Mouse (Mus musculus): Measurements from ENCODE around the gene Gm26897. TPM values are rescaled to one million over a fixed set of nuclear protein-coding genes. Genes with fewer than 3 reads are reported as not detected.

Gm26897 gene
- total RNA-seq, 2 experiments from 2014 or later = not detected

GRCm38 (mm10) chr5:111742290-111742898 lies 8.7 kb downstream of the Gm26897 start:
- no peak for ATAC-seq (replicated peaks; ENCODE audit: low FRiP score, poor library complexity, severe bottlenecking)

GRCm38 (mm10) chr5:111749599-111749998 lies 15.9 kb downstream of the Gm26897 start:
- no peak for ATAC-seq (replicated peaks; ENCODE audit: low FRiP score, poor library complexity, severe bottlenecking)

- no peak for ATAC-seq (replicated peaks; ENCODE audit: low FRiP score, poor library complexity, severe bottlenecking)
These were observed 16.4 kb downstream of the Gm26897 start for GRCm38 (mm10) chr5:111750092-111750491.

- no peak for ATAC-seq (replicated peaks; ENCODE audit: low FRiP score, poor library complexity, severe bottlenecking)
These were observed 20.9 kb downstream of the Gm26897 start for GRCm38 (mm10) chr5:111754484-111755139.

- no peak for ATAC-seq (replicated peaks; ENCODE audit: low FRiP score, poor library complexity, severe bottlenecking)
These were observed 21.6 kb downstream of the Gm26897 start for GRCm38 (mm10) chr5:111755330-111755729.

GRCm38 (mm10) chr5:111760721-111761480 lies 27.2 kb downstream of the Gm26897 start:
- ATAC-seq (replicated peaks; ENCODE audit: low FRiP score, poor library complexity, severe bottlenecking) = no peak

GRCm38 (mm10) chr5:111761574-111761973 lies 27.9 kb downstream of the Gm26897 start:
- ATAC-seq (replicated peaks; ENCODE audit: low FRiP score, poor library complexity, severe bottlenecking) = no peak

- ATAC-seq (replicated peaks; ENCODE audit: low FRiP score, poor library complexity, severe bottlenecking) = no peak
These were observed 28.4 kb downstream of the Gm26897 start for GRCm38 (mm10) chr5:111762085-111762484.

- ATAC-seq (replicated peaks; ENCODE audit: low FRiP score, poor library complexity, severe bottlenecking) = no peak
These were observed 32.1 kb downstream of the Gm26897 start for GRCm38 (mm10) chr5:111765671-111766290.

- ATAC-seq (replicated peaks; ENCODE audit: low FRiP score, poor library complexity, severe bottlenecking) = no peak
These were observed 33.0 kb downstream of the Gm26897 start for GRCm38 (mm10) chr5:111766696-111767095.

GRCm38 (mm10) chr5:111770266-111770665 lies 36.5 kb downstream of the Gm26897 start:
- ATAC-seq (replicated peaks; ENCODE audit: low FRiP score, poor library complexity, severe bottlenecking) = no peak

GRCm38 (mm10) chr5:111772127-111772526 lies 38.4 kb downstream of the Gm26897 start:
- no peak for ATAC-seq (replicated peaks; ENCODE audit: low FRiP score, poor library complexity, severe bottlenecking)

- no peak for ATAC-seq (replicated peaks; ENCODE audit: low FRiP score, poor library complexity, severe bottlenecking)
These were observed 39.1 kb downstream of the Gm26897 start for GRCm38 (mm10) chr5:111772591-111773406.

GRCm38 (mm10) chr5:111773407-111773733 lies 39.6 kb downstream of the Gm26897 start:
- ATAC-seq (replicated peaks; ENCODE audit: low FRiP score, poor library complexity, severe bottlenecking) = no peak

- no peak for ATAC-seq (replicated peaks; ENCODE audit: low FRiP score, poor library complexity, severe bottlenecking)
These were observed 42.5 kb downstream of the Gm26897 start for GRCm38 (mm10) chr5:111776246-111776645.

GRCm38 (mm10) chr5:111778093-111778492 lies 44.4 kb downstream of the Gm26897 start:
- no peak for ATAC-seq (replicated peaks; ENCODE audit: low FRiP score, poor library complexity, severe bottlenecking)

GRCm38 (mm10) chr5:111779776-111780485 lies 46.2 kb downstream of the Gm26897 start:
- ATAC-seq (replicated peaks; ENCODE audit: low FRiP score, poor library complexity, severe bottlenecking) = no peak
